Mouse (Mus musculus) brain, embryonic 14.5 days (tissue): ENCODE data around the gene Setx.
"Not testable (repeated sequence)": the region's sequence is repeated elsewhere in the genome, so short reads cannot be mapped to it uniquely, and the experiment has no call there.

Source experiments
- CTCF ChIP-seq: fragments of 200-500 bp; IDR thresholded peaks from 2 replicates; pipeline ENCODE4 v1.5.1; 2012; ENCODE audit warnings: inconsistent platforms, mild to moderate bottlenecking, moderate library complexity, borderline replicate concordance; ENCODE audit not compliant: insufficient read depth, insufficient read length; ENCODE audit errors: extremely low read depth
- POLR2A ChIP-seq: fragments of 200-500 bp; IDR thresholded peaks from 2 replicates; pipeline ENCODE4 v1.6.1; 2012; ENCODE audit warnings: mild to moderate bottlenecking, inconsistent platforms, borderline replicate concordance; ENCODE audit not compliant: poor library complexity, insufficient read depth, insufficient read length, severe bottlenecking; ENCODE audit errors: extremely low read depth

DNA sequence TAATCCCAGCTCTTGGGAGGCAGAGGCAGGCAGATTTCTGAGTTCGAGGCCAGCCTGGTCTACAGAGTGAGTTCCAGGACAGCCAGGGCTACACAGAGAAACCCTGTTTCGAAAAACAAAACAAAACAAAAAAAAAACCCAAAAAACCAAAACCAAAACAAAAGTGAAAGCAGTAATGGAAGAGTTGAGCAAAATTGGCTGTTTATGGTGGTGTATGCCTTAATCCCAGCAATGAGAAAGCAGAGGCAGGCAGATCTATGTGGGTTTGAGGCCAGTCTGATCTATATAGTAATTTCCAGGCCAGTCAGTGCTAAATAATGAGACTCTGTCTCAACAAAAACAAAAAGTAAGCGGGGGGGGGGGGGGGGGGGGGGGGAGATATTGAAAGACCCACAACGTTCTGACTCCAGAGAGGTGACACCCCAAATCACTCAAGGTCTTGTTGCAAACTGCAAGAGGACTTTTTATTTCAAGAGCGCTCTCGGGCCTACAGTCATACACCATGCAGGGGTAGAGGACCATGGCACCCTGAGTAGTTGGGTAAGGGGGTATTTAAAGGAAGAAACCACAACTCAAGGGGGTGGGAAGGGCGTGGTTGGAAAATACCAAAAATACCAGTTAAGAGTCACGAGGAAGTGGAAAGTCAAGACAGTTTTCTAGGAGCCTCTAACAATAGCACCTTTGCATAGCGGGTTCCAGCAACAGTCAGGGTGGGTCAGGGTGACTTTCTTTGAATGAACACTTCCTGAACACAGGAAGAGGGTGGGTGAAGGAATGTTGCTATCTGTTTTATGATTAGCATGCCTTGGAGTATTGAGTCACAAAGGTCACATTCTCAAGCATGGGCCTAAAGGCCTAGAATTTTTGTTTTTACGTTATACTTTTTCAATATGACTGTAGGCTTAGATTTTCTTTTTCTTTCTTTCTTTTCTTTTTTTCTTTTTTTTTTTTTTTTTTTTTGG, 21.3 kb upstream of the Setx start:
- TF ChIP-seq POLR2A, CTCF: not testable (repeated sequence)
